Mouse (Mus musculus) c-Kit-positive CD71-positive TER-119-negative erythroid progenitor cells, embryonic 14.5 days (primary cell): Measurements from ENCODE around the gene Spa17.

ENCODE experiments used
- DNase-seq: peaks from one replicate; pipeline ENCODE4 v3.0.0-alpha.2; 2013; ENCODE audit warnings: low read depth

The Spa17 gene

GRCm38 (mm10) chr9:37613182-37613910, at the start of gene Spa17:
Spa17 (minus strand) TSS chr9:37613722.
- peak; percentile 81 for DNase-seq

GRCm38 (mm10) chr9:37663210-37663609, 49.7 kb upstream of the Spa17 start:
- no peak for DNase-seq

- no peak for DNase-seq
Measured at GRCm38 (mm10) chr9:37659413-37659812, 45.9 kb upstream of the Spa17 start.

- DNase-seq: peak; percentile 72
Measured at GRCm38 (mm10) chr9:37656931-37657481, 43.5 kb upstream of the Spa17 start, which contains the start of gene Tbrg1. Tbrg1 (minus strand) TSS chr9:37657312.

GRCm38 (mm10) chr9:37656439-37656881, 42.9 kb upstream of the Spa17 start:
- DNase-seq: peak; percentile 25

GRCm38 (mm10) chr9:37655961-37656360, 42.4 kb upstream of the Spa17 start:
- no peak for DNase-seq

GRCm38 (mm10) chr9:37653836-37654235, 40.3 kb upstream of the Spa17 start:
- DNase-seq: no peak

GRCm38 (mm10) chr9:37650639-37651038, 37.1 kb upstream of the Spa17 start:
- no peak for DNase-seq

GRCm38 (mm10) chr9:37646246-37646645, 32.7 kb upstream of the Spa17 start:
- no peak for DNase-seq

GRCm38 (mm10) chr9:37638721-37639120, 25.2 kb upstream of the Spa17 start:
- DNase-seq: no peak

GRCm38 (mm10) chr9:37636800-37637542, 23.4 kb upstream of the Spa17 start:
- DNase-seq: no peak

- DNase-seq: no peak
Measured at GRCm38 (mm10) chr9:37636335-37636734, 22.8 kb upstream of the Spa17 start.

- no peak for DNase-seq
Measured at GRCm38 (mm10) chr9:37634269-37634668, 20.7 kb upstream of the Spa17 start.

GRCm38 (mm10) chr9:37632305-37632704, 18.8 kb upstream of the Spa17 start:
- no peak for DNase-seq

- DNase-seq: no peak
Measured at GRCm38 (mm10) chr9:37629941-37630340, 16.4 kb upstream of the Spa17 start.

GRCm38 (mm10) chr9:37628581-37628980, 15.1 kb upstream of the Spa17 start:
- no peak for DNase-seq

GRCm38 (mm10) chr9:37627263-37627662, 13.7 kb upstream of the Spa17 start:
- DNase-seq: no peak

- DNase-seq: no peak
Measured at GRCm38 (mm10) chr9:37626103-37626567, 12.6 kb upstream of the Spa17 start.

GRCm38 (mm10) chr9:37625641-37626040, 12.1 kb upstream of the Spa17 start:
- DNase-seq: no peak

- DNase-seq: no peak
Measured at GRCm38 (mm10) chr9:37625129-37625528, 11.6 kb upstream of the Spa17 start.

- DNase-seq: no peak
Measured at GRCm38 (mm10) chr9:37624502-37624901, 11.0 kb upstream of the Spa17 start.

GRCm38 (mm10) chr9:37623981-37624380, 10.5 kb upstream of the Spa17 start:
- no peak for DNase-seq

- DNase-seq: no peak
Measured at GRCm38 (mm10) chr9:37621290-37621689, 7.8 kb upstream of the Spa17 start.
